In genomic region chr4:81285564-81285963, GRCm38 (mm10) we compare ENCODE assay signal across 18 mouse cellular contexts.
DNase-seq lines count a peak whose midpoint lies in the region; TF ChIP-seq lines count a peak whose summit lies in the region.
"Had no signal": no experiment of that assay in that cellular context is flagged by ENCODE, and none has a peak within 500 bp of the region (broad histone marks: within the 10 kb centered on the region; RNA-seq: fewer than 3 reads in every experiment).

No protein-coding gene starts in this region.

- no peak for TF ChIP-seq CTCF in left cerebral cortex, adult 2 months (IDR thresholded peaks at IDR 0.05)

- peak overlapping the region; percentile 44; the same call in 1 of the 2 replicates for H3K27ac ChIP-seq in left cerebral cortex, adult 2 months
- H3K27ac ChIP-seq: embryonic facial prominence, embryonic 10.5 days; embryonic facial prominence, embryonic 12.5 days; forebrain, embryonic 13.5 days; forebrain, embryonic 15.5 days had no signal

- H3K4me3 ChIP-seq in left cerebral cortex, adult 2 months = no peak overlapping the region
- H3K4me3 ChIP-seq: embryonic facial prominence, embryonic 10.5 days; embryonic facial prominence, embryonic 12.5 days; forebrain, embryonic 13.5 days; forebrain, embryonic 15.5 days had no signal

- DNase-seq in heart, adult 11 months = peak; percentile 56
- DNase-seq in heart, postnatal 14 days = no peak
- no peak for DNase-seq in left cerebral cortex, adult 2 months (ENCODE audit: extremely low spot score in 1 of 2, low spot score in 2 of 2)
- no peak for DNase-seq in left cerebral cortex, adult 8-10 months (ENCODE audit: low spot score in 2 of 2)
- peak; percentile 56 for DNase-seq in telencephalon, adult 2 months (ENCODE audit: low read depth, low spot score)
- no peak for DNase-seq in spleen, postnatal 14 days (ENCODE audit: low spot score in 2 of 2)
- DNase-seq: adrenal gland, adult 2 months; adrenal gland, postnatal 10 days; adrenal gland, postnatal 25 days; cerebellum, adult 11-12 months; cerebellum, adult 2 months; cerebellum, adult 9-10 months; cerebellum, postnatal 10 days; cerebellum, postnatal 25 days had no signal

- intact Hi-C loops in heart, postnatal 14 days (cut with DNase I) = no loop called here
- intact Hi-C loops in left cerebral cortex, adult 2 months (cut with DNase I) = no loop called here

Comparison
In these comparisons a context has a peak if more than half of its experiments do, and no peak if none do; other contexts are left out.
1. DNase-seq: peak in heart, adult 11 months (single experiment) and telencephalon, adult 2 months (single experiment); none in heart, postnatal 14 days (0 of 2), left cerebral cortex, adult 2 months (0 of 2), left cerebral cortex, adult 8-10 months (0 of 2) and spleen, postnatal 14 days (0 of 2).